Mouse (Mus musculus): ENCODE results near the gene Cdsn.

- no peak for TF ChIP-seq POLR2A (IDR thresholded peaks at IDR 0.05; ENCODE audit: low read depth, low read length)
- no peak for TF ChIP-seq CTCF (IDR thresholded peaks at IDR 0.05; ENCODE audit: borderline replicate concordance, insufficient read depth, low read length)
Observed at GRCm38 (mm10) chr17:35597399-35597798, 45.5 kb downstream of the Cdsn start.

All from embryonic fibroblast, embryonic 13.5 days (primary cell).